In genomic region chr2:75636261-75637054, GRCm38 (mm10) we compare ENCODE assay signal across 8 mouse cellular contexts. TPM values are rescaled to one million over a fixed set of nuclear protein-coding genes. Genes with fewer than 3 reads are reported as not detected.
DNase-seq lines count a peak whose midpoint lies in the region; ATAC-seq and TF ChIP-seq lines count a peak whose summit lies in the region.

No protein-coding gene starts in this region.

- no peak overlapping the region for H3K4me3 ChIP-seq in lung, adult 2 months (replicated peaks; ENCODE audit: extremely low read depth, low read depth, low read length)

- WGBS in lung, adult 2 months = 48% methylated on average over 6 of the region's 6 CpGs

- no peaks in the 10 kb centered on the region for H3K4me1 ChIP-seq in lung, adult 2 months (ENCODE audit: control insufficient read depth, insufficient read depth, low read length)

- intact Hi-C loops in left cerebral cortex, postnatal 36 days (cut with DNase I) = no loop called here

- TF ChIP-seq POLR2A in lung, adult 2 months (IDR thresholded peaks at IDR 0.05; ENCODE audit: borderline replicate concordance, extremely low read depth, low read depth, low read length) = no peak

- peak; percentile 78 for ATAC-seq in erythroblast, adult 5-6 weeks (replicated peaks; ENCODE audit: low FRiP score, poor library complexity, severe bottlenecking)

- peak; percentile 39 for DNase-seq in urinary bladder, postnatal 14 days (ENCODE audit: low spot score)
- no peak for DNase-seq in urinary bladder, adult 2 months (ENCODE audit: low spot score)
- DNase-seq in lung, adult 2 months = peak; percentile 57
- peak; percentile 72 for DNase-seq in thymus, postnatal 0 days (ENCODE audit: low spot score)
- no peak for DNase-seq in retina, postnatal 1 day
- no peak for DNase-seq in frontal cortex, adult 2 months (ENCODE audit: extremely low spot score in 1 of 2, low spot score in 1 of 2)
- no peak for DNase-seq in left cerebral cortex, postnatal 36 days (ENCODE audit: low spot score in 2 of 2)

- peak; percentile 54; the same call in 1 of the 2 replicates for TF ChIP-seq CTCF in lung, adult 2 months (IDR thresholded peaks at IDR 0.05; ENCODE audit: insufficient read depth, low read length)

RNA-seq across cellular contexts. Expression of gene Hnrnpa3, which starts 22.6 kb away (rescaled TPM):
- polyA plus RNA-seq in urinary bladder, adult 2 months (2012; rRNA removed) = 222 and 271 TPM in 2 replicates
- total RNA-seq in erythroblast, adult 5-6 weeks (2015; ENCODE audit: low replicate concordance) = 181 and 187 TPM in 2 replicates
- total RNA-seq in erythroblast, adult 5-6 weeks (2017; ENCODE audit: low replicate concordance) = 98.5 and 192 TPM in 2 replicates
- 17.5 and 36.0 TPM in 2 replicates for polyA plus RNA-seq in lung, adult 2 months (2012; rRNA removed)
- polyA plus RNA-seq in thymus, postnatal 0 days (2015; fragmentation: Nextera tagmentation; extraction: Ambion mirVana) = 292 and 303 TPM in 2 replicates
- polyA plus RNA-seq in frontal cortex, adult 2 months (2012; rRNA removed) = 297 and 316 TPM in 2 replicates
- total RNA-seq in left cerebral cortex, postnatal 36 days (2021) = 100 to 1,000 TPM; 260 to 274 TPM

Comparison
In these comparisons a context has a peak if more than half of its experiments do, and no peak if none do; other contexts are left out.
1. DNase-seq: peak in urinary bladder, postnatal 14 days (single experiment), lung, adult 2 months (single experiment) and thymus, postnatal 0 days (single experiment); none in urinary bladder, adult 2 months (single experiment), retina, postnatal 1 day (single experiment), frontal cortex, adult 2 months (0 of 2) and left cerebral cortex, postnatal 36 days (0 of 2).